Mouse (Mus musculus): ENCODE data around the gene Ptprr.

Ptprr gene

DNA sequence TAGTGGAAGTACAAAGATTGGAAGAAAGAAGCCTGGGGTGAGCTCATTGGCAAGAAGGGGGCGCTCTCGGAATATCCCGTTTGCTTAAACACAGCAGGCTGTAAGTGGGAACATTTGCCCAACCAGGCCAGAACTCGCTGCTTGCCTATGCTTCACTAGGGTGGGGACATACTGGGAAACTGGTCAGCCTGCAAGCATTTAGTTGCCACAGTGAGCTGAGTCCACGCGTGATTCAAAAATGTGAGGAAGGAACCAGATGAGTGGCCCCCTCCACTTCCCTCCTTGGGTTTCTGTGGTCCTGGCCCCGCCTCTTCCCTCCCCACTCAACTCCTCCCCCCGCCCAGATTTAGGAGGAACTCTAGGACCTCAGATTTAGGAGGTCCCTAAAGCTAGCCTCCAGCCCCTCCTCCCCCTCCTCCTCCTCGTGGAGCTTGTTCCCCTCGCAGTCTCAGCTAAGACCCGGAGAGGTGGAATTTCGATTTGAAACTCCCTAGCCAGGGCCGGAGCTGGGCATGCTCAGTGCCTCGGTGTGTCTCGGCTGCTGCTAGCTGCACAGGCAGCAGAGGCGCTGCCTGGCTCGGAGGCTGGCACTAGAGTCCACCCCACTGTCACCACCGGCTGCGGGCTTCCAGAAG, at the start of gene Ptprr:
Ptprr (plus strand) TSS at position 369 of the 635 bp plus-strand sequence.
- DNase-seq, result peak; percentile 92 to 94

GRCm38 (mm10) chr10:115976345-115976744, 41.7 kb upstream of the Ptprr start:
- no peak for DNase-seq

DNA sequence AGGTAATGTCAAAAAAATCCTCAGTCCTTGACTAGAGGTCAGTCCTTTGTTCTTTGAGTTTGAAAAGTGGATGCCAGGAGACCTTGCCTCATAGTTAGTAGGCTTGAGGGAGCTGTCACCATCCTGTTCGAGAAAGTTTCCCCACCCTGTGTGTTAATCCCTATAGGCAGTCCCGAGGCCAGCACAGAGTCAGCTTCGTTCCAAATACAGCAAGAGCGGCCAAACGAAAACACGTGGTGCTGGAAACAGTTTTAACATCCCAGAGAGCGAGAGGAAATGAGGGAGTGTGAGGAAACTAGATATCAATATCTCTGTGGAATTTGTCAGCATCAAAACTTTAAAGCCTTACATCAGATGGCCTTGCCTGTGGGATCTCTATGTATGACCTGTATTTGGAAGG, 39.0 kb upstream of the Ptprr start:
- DNase-seq, result no peak

DNA sequence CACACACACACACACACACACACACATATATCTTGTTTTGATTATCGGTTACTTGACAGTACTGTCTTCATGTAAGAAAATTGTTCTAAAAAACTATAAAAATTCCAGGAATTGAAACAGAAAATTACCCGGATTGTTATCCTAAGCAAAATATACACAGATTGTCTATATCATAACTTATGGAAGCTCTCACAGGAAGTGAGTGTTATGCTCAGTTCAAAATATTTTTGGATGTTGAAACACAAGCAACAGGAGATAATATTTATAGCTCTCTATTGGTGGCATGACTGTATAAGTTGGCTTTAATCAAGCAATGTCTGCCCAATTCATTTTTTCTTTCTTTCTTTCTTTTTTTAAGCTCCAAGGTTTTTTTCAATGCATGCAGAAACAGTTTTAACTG, 38.0 kb upstream of the Ptprr start:
- DNase-seq, result no peak

- DNase-seq, result no peak
Observed at GRCm38 (mm10) chr10:115984308-115984707, 33.7 kb upstream of the Ptprr start.

- DNase-seq, result peak; percentile 80 to 81
Observed at GRCm38 (mm10) chr10:116001838-116002237, 16.2 kb upstream of the Ptprr start.

DNA sequence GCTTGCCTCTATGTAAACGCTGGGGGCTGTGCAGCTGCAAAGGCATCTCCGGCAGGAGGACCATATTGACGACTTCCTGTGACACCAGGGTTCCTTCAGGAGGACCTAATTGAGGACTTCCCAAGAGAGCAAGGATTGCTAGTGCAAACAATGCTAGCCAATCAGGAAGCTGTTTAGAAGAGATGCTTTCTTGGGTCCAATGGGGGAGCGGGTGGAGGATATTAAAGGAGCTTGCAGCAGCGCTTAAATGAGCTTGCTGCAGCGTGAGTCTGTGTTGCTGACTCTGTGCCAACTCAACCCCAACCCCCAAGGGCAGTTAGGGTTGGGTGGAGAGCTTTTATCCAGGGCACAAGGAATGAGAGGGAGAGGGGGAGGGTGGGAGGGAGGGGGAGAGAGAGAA, 11.3 kb upstream of the Ptprr start:
- DNase-seq, result no peak

DNA sequence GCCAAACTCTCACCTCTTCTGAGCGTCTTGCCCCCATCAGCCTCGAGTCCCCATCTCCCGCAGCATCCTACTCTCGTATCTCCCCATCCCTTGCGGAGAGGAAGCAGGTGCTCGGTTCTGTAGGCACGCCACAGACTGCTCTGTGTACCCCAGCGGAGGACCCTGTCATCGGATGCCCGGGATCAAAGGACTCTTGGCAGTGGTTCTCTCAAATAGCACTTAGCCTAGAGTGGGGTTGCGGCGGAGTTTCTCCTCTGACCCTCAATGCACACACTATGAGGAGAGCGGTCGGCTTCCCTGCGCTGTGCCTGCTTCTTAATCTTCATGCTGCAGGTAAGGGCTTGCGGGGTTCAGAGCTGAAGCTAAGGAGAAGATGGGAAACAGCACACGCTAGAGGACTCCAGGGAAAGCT, 473 bp downstream of the Ptprr start:
- DNase-seq, result no peak

- peak; percentile 69 to 77 for DNase-seq
Observed at GRCm38 (mm10) chr10:116019086-116019860, 1.3 kb downstream of the Ptprr start.

- no peak for DNase-seq
Observed at GRCm38 (mm10) chr10:116021081-116021480, 3.1 kb downstream of the Ptprr start.

- DNase-seq, result no peak
Observed at GRCm38 (mm10) chr10:116038150-116038549, 20.1 kb downstream of the Ptprr start.

GRCm38 (mm10) chr10:116075954-116076353, 57.9 kb downstream of the Ptprr start:
- DNase-seq, result no peak

- no peak for DNase-seq
Observed at GRCm38 (mm10) chr10:116078636-116079035, 60.6 kb downstream of the Ptprr start.

- no peak for DNase-seq
Observed at GRCm38 (mm10) chr10:116079396-116079795, 61.4 kb downstream of the Ptprr start.

- DNase-seq, result peak; percentile 75 to 77
Observed at GRCm38 (mm10) chr10:116080841-116081240, 62.8 kb downstream of the Ptprr start.

DNA sequence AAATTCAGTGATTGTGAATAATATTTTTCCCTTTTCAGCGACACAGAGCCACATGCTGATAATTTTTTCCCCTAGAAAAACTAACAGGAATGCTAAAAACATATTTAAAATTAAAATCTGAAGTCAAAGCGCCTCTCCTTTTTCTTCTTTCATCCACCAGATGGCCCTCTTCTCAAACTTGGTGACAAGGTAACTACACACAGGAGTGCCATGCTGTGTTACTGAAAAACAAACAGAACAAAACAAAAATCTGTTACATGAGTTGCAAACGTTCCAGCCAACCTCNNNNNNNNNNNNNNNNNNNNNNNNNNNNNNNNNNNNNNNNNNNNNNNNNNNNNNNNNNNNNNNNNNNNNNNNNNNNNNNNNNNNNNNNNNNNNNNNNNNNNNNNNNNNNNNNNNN, 66.0 kb downstream of the Ptprr start:
- DNase-seq, result peak; percentile 14 to 44

DNA sequence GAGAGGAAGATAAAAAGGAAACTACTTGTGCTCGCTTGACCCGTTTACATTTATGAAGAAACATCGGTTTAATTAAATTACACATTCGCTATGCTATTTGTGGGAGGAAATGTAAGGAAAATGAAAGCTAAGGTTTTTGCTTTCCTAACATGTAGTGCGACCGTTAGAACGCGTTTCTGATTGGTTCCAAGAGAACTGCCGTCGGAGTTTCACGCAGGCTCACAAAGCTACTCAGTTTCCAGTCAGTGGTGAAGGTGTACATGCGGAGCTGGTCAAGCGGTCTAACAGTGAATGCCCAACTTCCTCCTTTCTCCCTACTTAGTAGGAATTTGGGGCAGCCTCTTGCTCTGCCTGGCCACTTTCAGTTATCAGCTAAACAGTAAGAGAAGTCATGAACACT, 78.5 kb downstream of the Ptprr start:
- DNase-seq, result no peak

- no peak for DNase-seq
Observed at GRCm38 (mm10) chr10:116098470-116098869, 80.5 kb downstream of the Ptprr start.

DNA sequence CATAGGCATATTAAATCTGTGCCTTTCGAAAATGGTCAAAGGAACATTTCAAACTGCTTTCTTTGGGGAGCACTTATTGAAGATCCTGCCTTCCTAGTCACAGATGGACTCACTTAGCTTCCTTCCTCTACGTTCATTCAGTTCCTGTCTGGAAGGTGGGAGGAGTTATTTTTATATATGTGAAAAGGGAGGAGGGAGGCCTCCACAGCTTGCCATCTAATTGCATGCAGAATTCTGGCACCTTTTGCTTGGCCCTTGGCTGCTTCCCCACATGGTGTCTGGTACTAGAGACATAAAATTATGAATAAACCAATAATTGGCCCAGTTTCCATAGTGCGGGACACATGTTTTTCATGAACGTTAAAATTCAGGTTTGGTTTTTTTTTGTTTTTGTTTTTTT, 90.2 kb downstream of the Ptprr start:
- DNase-seq, result peak; percentile 77 to 78

DNA sequence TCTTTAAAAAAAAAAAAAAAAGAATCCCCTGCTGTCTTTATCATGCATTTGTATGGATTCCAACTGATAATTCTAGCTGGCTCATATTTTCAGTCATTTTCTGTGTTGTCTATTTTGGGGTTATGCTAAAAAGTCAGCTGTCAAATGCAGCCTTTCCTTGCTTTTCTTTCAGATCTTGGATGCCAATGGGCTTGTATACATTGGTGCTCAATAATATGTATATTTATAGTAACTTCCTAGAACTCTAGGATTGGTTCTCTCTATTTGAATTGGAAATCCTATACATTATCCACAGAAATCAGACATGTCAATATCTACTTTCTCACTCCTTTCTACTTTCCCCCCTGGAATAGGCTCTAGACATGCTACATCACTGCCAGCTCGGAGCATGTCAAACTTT, 90.7 kb downstream of the Ptprr start:
- DNase-seq, result no peak

GRCm38 (mm10) chr10:116112868-116113267, 94.9 kb downstream of the Ptprr start:
- DNase-seq, result no peak

GRCm38 (mm10) chr10:116113867-116114474, 96.0 kb downstream of the Ptprr start, which contains the start of gene 4933416C03Rik:
4933416C03Rik (minus strand) TSS chr10:116113917.
- DNase-seq, result no peak

DNA sequence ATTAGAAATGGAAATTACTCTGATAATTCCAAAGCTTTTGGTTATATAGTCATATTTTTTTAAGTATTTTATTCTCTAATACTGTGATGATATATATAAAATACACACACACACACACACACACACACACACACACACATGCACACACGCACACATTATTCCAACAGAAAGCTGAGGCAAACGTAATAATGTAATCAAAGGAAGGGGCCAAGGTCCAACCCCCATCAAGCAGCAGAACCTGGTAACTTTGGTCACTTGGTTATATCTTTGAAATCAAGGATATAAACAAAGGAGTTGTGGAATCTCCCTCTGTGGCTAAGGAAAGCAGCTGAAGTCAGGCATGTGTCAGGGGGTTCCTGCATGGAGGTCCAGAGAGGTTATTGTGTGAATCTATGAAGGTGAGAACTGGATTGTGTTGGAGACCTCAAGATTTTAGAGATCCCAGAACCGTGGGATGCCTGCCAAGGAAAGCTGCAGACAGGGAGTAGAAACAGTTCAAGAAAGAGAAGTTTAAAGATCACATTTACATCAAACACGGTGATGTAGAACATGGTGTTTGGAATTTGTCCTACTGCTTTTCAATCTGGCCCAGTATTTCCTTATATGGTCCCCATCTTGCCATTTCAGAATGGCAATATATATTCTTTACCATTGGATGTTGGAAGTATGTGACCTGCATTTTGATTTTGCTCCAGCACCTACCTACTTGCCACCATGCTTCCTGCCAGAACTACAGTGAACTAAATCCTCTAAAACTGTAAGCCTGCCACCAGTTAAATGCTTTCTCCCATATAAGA, 98.1 kb downstream of the Ptprr start:
- no peak for DNase-seq
